Mouse (Mus musculus): ENCODE results near the gene Kifc1. TPM values are rescaled to one million over a fixed set of nuclear protein-coding genes. Genes with fewer than 3 reads are reported as not detected.
"Not testable (repeated sequence)": the region's sequence is repeated elsewhere in the genome, so short reads cannot be mapped to it uniquely, and the experiment has no call there.

Kifc1 gene
- polyA plus RNA-seq, 1 experiment from 2014 or later, result 9.3 TPM

DNA sequence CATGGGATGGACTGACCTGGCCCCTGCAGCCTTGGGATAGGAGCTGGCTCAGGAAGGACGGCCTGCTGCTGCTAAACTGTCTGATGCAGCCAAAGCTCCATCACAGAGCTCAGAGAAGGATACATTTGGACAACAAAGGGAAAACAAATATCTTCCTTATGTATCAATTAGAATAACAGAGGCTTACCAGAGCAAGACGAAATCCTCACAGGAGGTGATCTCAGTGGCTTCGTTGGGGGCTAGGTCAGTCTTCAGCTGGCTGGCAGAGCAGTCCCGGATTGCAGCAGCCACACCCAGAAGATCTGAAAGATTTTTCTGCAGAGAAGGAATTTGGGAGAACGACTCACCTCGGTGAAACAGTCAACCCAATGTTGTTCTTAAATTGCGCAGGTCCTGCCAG is 2.0 kb upstream of the Kifc1 start:
- DNase-seq (no peak), ATAC-seq (ENCODE audit: insufficient read depth) (no peak)
- no peak for TF ChIP-seq CTCF (IDR thresholded peaks at IDR 0.05; ENCODE audit: low read depth)
- H3K4me3 ChIP-seq (ENCODE audit: low read depth, low read length), result no peak overlapping the region
- WGBS, result 24% methylated on average over 7 of the region's 7 CpGs
- H3K4me2 ChIP-seq, result no peak overlapping the region
- no peak overlapping the region for H3K27ac ChIP-seq (ENCODE audit: low read depth)
- peaks cover 4% of the 10 kb centered on the region; the same call in 1 of the 2 replicates for H3K4me1 ChIP-seq (ENCODE audit: insufficient read depth)
- H3K9ac ChIP-seq, result no peak overlapping the region
- H3K36me3 ChIP-seq (ENCODE audit: insufficient read depth), result no peaks in the 10 kb centered on the region
- no peaks in the 10 kb centered on the region for H3K9me3 ChIP-seq (ENCODE audit: low read depth, low read length)
- H3K27me3 ChIP-seq (ENCODE audit: insufficient read depth, low read length), result no peaks in the 10 kb centered on the region

DNA sequence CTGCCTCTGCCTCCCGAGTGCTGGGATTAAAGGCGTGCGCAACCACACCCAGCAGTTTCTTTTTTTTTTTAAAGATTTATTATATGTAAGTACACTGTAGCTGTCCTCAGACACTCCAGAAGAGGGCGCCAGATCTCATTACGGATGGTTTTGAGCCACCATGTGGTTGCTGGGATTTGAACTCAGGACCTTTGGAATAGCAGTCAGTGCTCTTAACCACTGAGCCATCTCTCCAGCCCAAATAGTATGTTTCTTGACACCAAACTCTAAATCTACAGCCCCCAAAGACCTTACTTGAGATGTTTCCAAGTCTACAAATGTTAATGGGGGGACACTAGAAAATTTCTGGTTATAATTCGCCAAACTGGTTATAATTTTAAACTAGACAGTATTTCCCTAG is 1.4 kb upstream of the Kifc1 start:
- not testable (repeated sequence) for H3K4me3 ChIP-seq (ENCODE audit: low read depth, low read length); H3K36me3 ChIP-seq (ENCODE audit: insufficient read depth); H3K9me3 ChIP-seq (ENCODE audit: low read depth, low read length); H3K4me2 ChIP-seq; H3K4me1 ChIP-seq (ENCODE audit: insufficient read depth); DNase-seq; H3K27me3 ChIP-seq (ENCODE audit: insufficient read depth, low read length); ATAC-seq (ENCODE audit: insufficient read depth); H3K27ac ChIP-seq (ENCODE audit: low read depth); H3K9ac ChIP-seq
- 63% methylated on average over 6 of the region's 6 CpGs for WGBS

DNA sequence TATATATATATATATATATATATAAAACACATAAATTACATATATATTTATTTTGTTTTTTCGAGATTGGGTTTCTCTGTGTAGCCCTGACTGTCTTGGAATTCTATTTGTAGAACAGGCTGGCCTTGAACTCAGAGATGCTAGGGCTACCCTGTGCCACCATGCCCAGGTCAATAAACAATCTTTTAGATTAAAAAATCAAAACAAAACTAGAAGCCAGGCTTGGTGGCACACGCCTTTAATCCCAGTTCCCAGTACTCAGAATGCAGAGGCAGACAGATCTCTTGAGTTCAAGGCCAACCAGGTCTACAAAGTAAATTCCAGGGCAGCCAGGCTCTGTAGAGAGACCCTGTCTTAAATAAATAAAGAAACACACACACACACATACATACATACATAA is 896 bp upstream of the Kifc1 start:
- TF ChIP-seq CTCF (IDR thresholded peaks at IDR 0.05; ENCODE audit: low read depth), result no peak
- Histone ChIP-seq H3K27ac (ENCODE audit: low read depth) (no peak overlapping the region), H3K36me3 (ENCODE audit: insufficient read depth) (0 out of 2 replicates have a peak, but pooled peaks cover under 1% of the 10 kb centered on the region), H3K4me3 (ENCODE audit: low read depth, low read length) (no peak overlapping the region), H3K9ac (no peak overlapping the region), H3K4me1 (ENCODE audit: insufficient read depth) (peaks cover 4% of the 10 kb centered on the region; the same call in 1 of the 2 replicates), H3K9me3 (ENCODE audit: low read depth, low read length) (no peaks in the 10 kb centered on the region), H3K4me2 (no peak overlapping the region), H3K27me3 (ENCODE audit: insufficient read depth, low read length) (no peaks in the 10 kb centered on the region)
- ATAC-seq (ENCODE audit: insufficient read depth) (no peak), DNase-seq (no peak)
- WGBS, result 56% methylated on average over 2 of the region's 2 CpGs

DNA sequence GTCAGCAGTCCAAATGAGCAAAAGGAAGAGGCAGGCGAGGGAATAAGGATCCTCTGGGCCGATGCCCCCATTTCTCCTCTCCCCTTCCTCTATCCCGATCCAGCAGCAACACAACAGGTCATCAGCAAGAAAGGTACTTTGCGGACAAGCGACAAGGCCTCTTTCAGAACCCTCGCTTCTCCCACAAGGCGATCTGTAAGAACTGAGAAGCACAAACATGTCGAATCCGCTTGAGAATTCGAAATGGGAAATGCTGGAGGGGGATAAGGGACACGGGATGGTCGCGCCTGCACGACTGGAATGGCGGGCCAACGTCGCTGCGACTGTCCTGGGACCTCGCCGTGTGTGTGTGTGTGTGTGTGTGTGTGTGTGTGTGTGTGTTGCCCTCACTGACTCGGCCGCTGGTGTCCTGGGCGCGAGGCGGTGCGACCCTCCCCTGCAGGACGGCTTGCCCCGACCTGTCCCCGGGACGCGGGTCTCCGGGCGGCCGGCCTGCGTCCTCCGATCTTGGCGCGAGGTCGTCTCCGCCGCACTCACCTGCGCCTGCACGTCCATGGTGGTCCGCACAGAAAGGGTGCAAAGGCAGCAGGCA is 424 bp downstream of the Kifc1 start:
- not testable (repeated sequence) for ATAC-seq (ENCODE audit: insufficient read depth)

DNA sequence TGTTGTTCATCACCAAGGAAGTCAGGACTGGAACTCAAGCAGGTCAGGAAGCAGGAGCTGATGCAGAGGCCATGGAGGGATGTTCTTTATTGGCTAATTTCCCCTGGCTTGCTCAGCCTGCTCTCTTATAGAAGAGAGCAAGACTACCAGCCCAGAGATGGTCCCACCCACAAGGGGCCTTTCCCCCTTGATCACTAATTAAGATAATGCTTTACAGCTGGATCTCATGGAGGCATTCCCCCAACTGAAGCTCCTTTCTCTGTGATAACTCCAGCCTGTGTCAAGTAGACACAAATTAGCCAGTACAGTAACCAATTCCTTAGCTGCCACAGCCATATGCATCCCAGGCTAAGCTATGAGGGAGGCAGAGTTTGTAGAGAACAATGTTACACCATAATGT is 2.2 kb downstream of the Kifc1 start:
- H3K4me1 ChIP-seq (ENCODE audit: insufficient read depth); DNase-seq; H3K27me3 ChIP-seq (ENCODE audit: insufficient read depth, low read length); H3K9ac ChIP-seq; H3K27ac ChIP-seq (ENCODE audit: low read depth); H3K9me3 ChIP-seq (ENCODE audit: low read depth, low read length); ATAC-seq (ENCODE audit: insufficient read depth): not testable (repeated sequence)
- H3K36me3 ChIP-seq (ENCODE audit: insufficient read depth), result peaks cover 22% of the 10 kb centered on the region
- peak overlapping the region; percentile 65; the same call in 1 of the 2 replicates for H3K4me2 ChIP-seq
- 0 out of 2 replicates have a peak overlapping the region, but pooled peaks have one; percentile 66 for H3K4me3 ChIP-seq (ENCODE audit: low read depth, low read length)

More for the DNA sequence above, 424 bp downstream of the Kifc1 start:
- Histone ChIP-seq H3K4me2 (peak overlapping the region; percentile 65), H3K36me3 (ENCODE audit: insufficient read depth) (0 out of 2 replicates have a peak, but pooled peaks cover 12% of the 10 kb centered on the region), H3K4me3 (ENCODE audit: low read depth, low read length) (peak overlapping the region; percentile 66), H3K9ac (peak overlapping the region; percentile 72), H3K27ac (ENCODE audit: low read depth) (peak overlapping the region; percentile 63; the same call in 1 of the 2 replicates)
- H3K4me1 ChIP-seq (ENCODE audit: insufficient read depth); H3K9me3 ChIP-seq (ENCODE audit: low read depth, low read length); H3K27me3 ChIP-seq (ENCODE audit: insufficient read depth, low read length); DNase-seq: not testable (repeated sequence)
- WGBS, result 0% methylated on average over 44 of the region's 44 CpGs

DNA sequence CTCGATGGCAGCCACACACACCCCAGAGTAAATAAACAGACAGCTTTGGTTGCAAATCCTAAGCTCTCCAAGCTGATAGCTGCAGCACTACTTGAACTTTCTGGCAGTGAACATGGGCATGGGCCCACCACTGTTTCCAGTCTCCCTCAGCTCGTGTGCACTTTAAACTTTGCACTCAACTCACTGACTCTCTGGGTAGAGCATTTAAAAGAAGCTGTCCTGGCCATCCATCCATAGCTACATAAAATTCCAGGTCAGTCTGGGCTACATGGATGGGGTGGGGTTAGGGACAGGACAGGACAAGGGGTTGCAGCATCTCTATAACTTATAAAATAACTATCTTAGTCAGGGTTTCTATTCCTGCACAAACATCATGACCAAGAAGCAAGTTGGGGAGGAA is 2.7 kb downstream of the Kifc1 start:
- not testable (repeated sequence) for H3K9ac ChIP-seq; H3K9me3 ChIP-seq (ENCODE audit: low read depth, low read length); DNase-seq; ATAC-seq (ENCODE audit: insufficient read depth); H3K27me3 ChIP-seq (ENCODE audit: insufficient read depth, low read length); H3K4me3 ChIP-seq (ENCODE audit: low read depth, low read length); H3K4me1 ChIP-seq (ENCODE audit: insufficient read depth); H3K27ac ChIP-seq (ENCODE audit: low read depth)
- 29% methylated on average over 2 of the region's 2 CpGs for WGBS
- H3K4me2 ChIP-seq, result peak overlapping the region; percentile 65; the same call in 1 of the 2 replicates
- H3K36me3 ChIP-seq (ENCODE audit: insufficient read depth), result peaks cover 22% of the 10 kb centered on the region

DNA sequence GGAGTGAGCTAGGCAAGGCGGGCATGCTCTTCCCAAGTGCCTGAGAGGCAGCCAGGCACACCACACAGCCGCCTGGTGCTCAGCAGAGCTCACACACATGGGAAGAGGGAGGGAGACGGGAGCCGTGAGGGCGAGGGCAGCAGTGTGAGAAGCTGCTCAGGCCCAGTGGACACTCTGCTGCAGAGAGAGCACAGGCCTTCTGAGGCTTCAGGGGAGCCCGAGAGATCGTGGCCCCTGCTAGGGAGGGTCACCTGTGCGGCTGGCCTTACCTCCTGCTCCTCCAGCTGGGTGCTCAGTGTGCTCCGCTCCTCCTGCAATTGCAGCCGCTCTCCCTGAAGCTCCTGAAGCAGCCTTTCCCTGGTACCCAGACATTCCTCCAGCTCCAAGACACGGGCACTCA is 6.1 kb downstream of the Kifc1 start:
- WGBS, result 93% methylated on average over 9 of the region's 11 CpGs
- peaks cover 47% of the 10 kb centered on the region for H3K36me3 ChIP-seq (ENCODE audit: insufficient read depth)

DNA sequence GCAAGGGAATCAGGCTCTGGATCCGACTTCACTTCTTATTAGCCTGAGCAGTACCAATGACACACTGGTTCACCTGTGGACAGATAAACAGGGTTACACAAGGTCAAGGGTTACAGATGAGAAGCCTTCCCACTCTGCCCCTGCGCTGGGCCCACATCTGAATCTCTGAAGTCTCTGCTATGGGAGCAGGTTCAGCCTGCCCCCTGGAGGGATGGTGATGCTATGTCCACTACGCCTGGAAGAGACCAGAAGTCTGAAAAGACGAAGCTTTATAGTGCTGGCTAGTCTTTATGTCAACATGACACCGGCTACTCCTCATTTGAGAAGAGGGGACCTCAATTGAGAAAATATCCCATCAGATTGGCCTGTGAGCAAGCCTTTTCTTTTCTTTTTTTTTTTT is 14.7 kb downstream of the Kifc1 start:
- peak; percentile 24; the same call in 1 of the 2 replicates for TF ChIP-seq CTCF (IDR thresholded peaks at IDR 0.05; ENCODE audit: low read depth)
- ATAC-seq (ENCODE audit: insufficient read depth); H3K27ac ChIP-seq (ENCODE audit: low read depth); H3K9me3 ChIP-seq (ENCODE audit: low read depth, low read length); H3K9ac ChIP-seq; H3K4me3 ChIP-seq (ENCODE audit: low read depth, low read length); H3K4me1 ChIP-seq (ENCODE audit: insufficient read depth); H3K4me2 ChIP-seq; H3K27me3 ChIP-seq (ENCODE audit: insufficient read depth, low read length): not testable (repeated sequence)
- WGBS, result 79% methylated on average over 5 of the region's 5 CpGs
- peaks cover 41% of the 10 kb centered on the region for H3K36me3 ChIP-seq (ENCODE audit: insufficient read depth)
- peak; percentile 34 for DNase-seq

More for the DNA sequence above, 6.1 kb downstream of the Kifc1 start:
- not testable (repeated sequence) for H3K4me3 ChIP-seq (ENCODE audit: low read depth, low read length); H3K9me3 ChIP-seq (ENCODE audit: low read depth, low read length); H3K9ac ChIP-seq; H3K4me2 ChIP-seq; ATAC-seq (ENCODE audit: insufficient read depth); DNase-seq; H3K4me1 ChIP-seq (ENCODE audit: insufficient read depth); H3K27me3 ChIP-seq (ENCODE audit: insufficient read depth, low read length); H3K27ac ChIP-seq (ENCODE audit: low read depth)
